In genomic region chr10:81526779-81527178, GRCm38 (mm10) we compare ENCODE assay signal across 8 mouse cellular contexts. TPM values are rescaled to one million over a fixed set of nuclear protein-coding genes. Genes with fewer than 3 reads are reported as not detected.
DNase-seq lines count a peak whose midpoint lies in the region; ATAC-seq and TF ChIP-seq lines count a peak whose summit lies in the region.

No protein-coding gene starts in this region.

- H3K36me3 ChIP-seq in midbrain, embryonic 10.5 days, result peaks cover 38% of the 10 kb centered on the region
- H3K36me3 ChIP-seq in midbrain, embryonic 15.5 days (replicated peaks), result peaks cover 11% of the 10 kb centered on the region; the same call in 1 of the 2 replicates
- H3K36me3 ChIP-seq in intestine, embryonic 15.5 days, result peaks cover 26% of the 10 kb centered on the region
- no peaks in the 10 kb centered on the region; the same call in 1 of the 2 replicates for H3K36me3 ChIP-seq in liver, adult 2 months (ENCODE audit: control insufficient read depth, insufficient read depth, low read length)
- peaks cover 2% of the 10 kb centered on the region; the same call in 1 of the 2 replicates for H3K36me3 ChIP-seq in neural tube, embryonic 11.5 days (ENCODE audit: control insufficient read depth, insufficient read depth, low read length)
- peaks cover 13% of the 10 kb centered on the region for H3K36me3 ChIP-seq in thymus, adult 2 months (ENCODE audit: control insufficient read depth, insufficient read depth, low read length)

- 14% methylated on average over 14 of the region's 14 CpGs for WGBS in midbrain, embryonic 10.5 days
- 16% methylated on average over 14 of the region's 14 CpGs for WGBS in midbrain, embryonic 15.5 days
- WGBS in intestine, embryonic 15.5 days, result 11% methylated on average over 14 of the region's 14 CpGs
- WGBS in liver, adult 2 months, result 10% methylated on average over 14 of the region's 14 CpGs
- WGBS in neural tube, embryonic 11.5 days, result 9% methylated on average over 14 of the region's 14 CpGs
- WGBS in thymus, adult 2 months, result 10% methylated on average over 14 of the region's 14 CpGs

- H3K27me3 ChIP-seq in midbrain, embryonic 10.5 days (ENCODE audit: low read depth, poor library complexity, severe bottlenecking), result peaks cover 22% of the 10 kb centered on the region
- no peaks in the 10 kb centered on the region for H3K27me3 ChIP-seq in midbrain, embryonic 15.5 days (replicated peaks)
- H3K27me3 ChIP-seq in intestine, embryonic 15.5 days (replicated peaks), result no peaks in the 10 kb centered on the region
- no peaks in the 10 kb centered on the region for H3K27me3 ChIP-seq in liver, adult 2 months (ENCODE audit: control insufficient read depth, insufficient read depth, low read length)
- H3K27me3 ChIP-seq in neural tube, embryonic 11.5 days (ENCODE audit: control insufficient read depth, insufficient read depth, low read length), result peaks cover 2% of the 10 kb centered on the region; the same call in 1 of the 2 replicates
- no peaks in the 10 kb centered on the region; the same call in 1 of the 2 replicates for H3K27me3 ChIP-seq in thymus, adult 2 months (ENCODE audit: control insufficient read depth, insufficient read depth, low read length)

- TF ChIP-seq CTCF in liver, adult 2 months (IDR thresholded peaks at IDR 0.05; ENCODE audit: low read depth, low read length), result peak; percentile 100
- TF ChIP-seq CTCF in thymus, adult 2 months (IDR thresholded peaks at IDR 0.05; ENCODE audit: borderline replicate concordance, control insufficient read depth, extremely low read depth, insufficient read depth, low read length, poor library complexity), result peak; percentile 94

- H3K9me3 ChIP-seq in midbrain, embryonic 10.5 days (replicated peaks), result no peaks in the 10 kb centered on the region
- H3K9me3 ChIP-seq in midbrain, embryonic 15.5 days, result no peaks in the 10 kb centered on the region
- H3K9me3 ChIP-seq in intestine, embryonic 15.5 days, result no peaks in the 10 kb centered on the region
- H3K9me3 ChIP-seq in neural tube, embryonic 11.5 days (ENCODE audit: control insufficient read depth, low read length), result no peaks in the 10 kb centered on the region

- TF ChIP-seq POLR2A in liver, adult 2 months (IDR thresholded peaks at IDR 0.05; ENCODE audit: extremely low read depth, insufficient read depth, low read length), result no peak
- no peak for TF ChIP-seq POLR2A in thymus, adult 2 months (IDR thresholded peaks at IDR 0.05; ENCODE audit: control insufficient read depth, extremely low read depth, insufficient read depth, low read length, poor library complexity)

- peak; percentile 84 for DNase-seq in midbrain, embryonic 10.5 days (ENCODE audit: low spot score)
- DNase-seq in cerebellum, adult 9-11 months, result peak; percentile 64
- DNase-seq in gastrocnemius, adult 8-10 months (ENCODE audit: low spot score in 2 of 2), result peak; percentile 60 to 65
- DNase-seq in liver, adult 2 months (ENCODE audit: extremely low read depth, low read depth, low spot score), result peak; percentile 52
- peak; percentile 75 for DNase-seq in neural tube, embryonic 11.5 days (ENCODE audit: low spot score)
- DNase-seq in thymus, adult 2 months, result peak; percentile 89

- H3K79me2 ChIP-seq in liver, adult 2 months (ENCODE audit: control insufficient read depth, insufficient read depth, low read length), result no peaks in the 10 kb centered on the region

- no peak overlapping the region for H3K9ac ChIP-seq in midbrain, embryonic 15.5 days
- H3K9ac ChIP-seq in intestine, embryonic 15.5 days, result no peak overlapping the region
- no peak overlapping the region for H3K9ac ChIP-seq in liver, adult 2 months (ENCODE audit: low read depth, low read length)
- no peak overlapping the region for H3K9ac ChIP-seq in neural tube, embryonic 11.5 days (ENCODE audit: low read length)

- no peak overlapping the region for H3K4me3 ChIP-seq in midbrain, embryonic 10.5 days
- no peak overlapping the region for H3K4me3 ChIP-seq in midbrain, embryonic 15.5 days
- no peak overlapping the region for H3K4me3 ChIP-seq in intestine, embryonic 15.5 days (replicated peaks)
- no peak overlapping the region for H3K4me3 ChIP-seq in liver, adult 2 months (ENCODE audit: insufficient read depth, low read depth, low read length)
- H3K4me3 ChIP-seq in neural tube, embryonic 11.5 days (ENCODE audit: low read depth, low read length), result no peak overlapping the region
- H3K4me3 ChIP-seq in thymus, adult 2 months (ENCODE audit: control insufficient read depth, insufficient read depth, low read length), result no peak overlapping the region

- no peak overlapping the region for H3K4me2 ChIP-seq in midbrain, embryonic 15.5 days
- no peak overlapping the region for H3K4me2 ChIP-seq in intestine, embryonic 15.5 days (replicated peaks)
- no peak overlapping the region for H3K4me2 ChIP-seq in neural tube, embryonic 11.5 days (ENCODE audit: low read depth)

- ATAC-seq in midbrain, embryonic 15.5 days (replicated peaks), result no peak
- 0 out of 2 replicates have a peak, but pooled peaks have one; percentile 35 for ATAC-seq in intestine, embryonic 15.5 days
- no peak for ATAC-seq in neural tube, embryonic 11.5 days (ENCODE audit: insufficient read depth, low FRiP score, low TSS enrichment)

- H3K4me1 ChIP-seq in midbrain, embryonic 10.5 days, result peaks cover 13% of the 10 kb centered on the region; the same call in 1 of the 2 replicates
- H3K4me1 ChIP-seq in midbrain, embryonic 15.5 days, result no peaks in the 10 kb centered on the region
- peaks cover 13% of the 10 kb centered on the region for H3K4me1 ChIP-seq in intestine, embryonic 15.5 days (replicated peaks)
- no peaks in the 10 kb centered on the region for H3K4me1 ChIP-seq in liver, adult 2 months (ENCODE audit: control insufficient read depth, insufficient read depth, low read length)
- H3K4me1 ChIP-seq in neural tube, embryonic 11.5 days (ENCODE audit: control insufficient read depth, insufficient read depth, low read length), result no peaks in the 10 kb centered on the region
- peaks cover 10% of the 10 kb centered on the region; the same call in 1 of the 2 replicates for H3K4me1 ChIP-seq in thymus, adult 2 months (replicated peaks; ENCODE audit: control insufficient read depth, insufficient read depth, low read length)

- H3K27ac ChIP-seq in midbrain, embryonic 10.5 days (replicated peaks), result no peak overlapping the region
- no peak overlapping the region for H3K27ac ChIP-seq in midbrain, embryonic 15.5 days
- H3K27ac ChIP-seq in intestine, embryonic 15.5 days, result no peak overlapping the region
- no peak overlapping the region for H3K27ac ChIP-seq in liver, adult 2 months (replicated peaks; ENCODE audit: insufficient read depth, low read depth, low read length)
- H3K27ac ChIP-seq in neural tube, embryonic 11.5 days (ENCODE audit: low read depth, low read length), result no peak overlapping the region
- H3K27ac ChIP-seq in thymus, adult 2 months (ENCODE audit: control insufficient read depth, insufficient read depth, low read length), result no peak overlapping the region

RNA-seq across cellular contexts. Expression of gene Gna15, which starts 2.8 kb away (rescaled TPM):
- 0.53 and 0.85 TPM in 2 replicates for polyA plus RNA-seq in midbrain, embryonic 10.5 days (2016; fragmentation: Nextera tagmentation; extraction: Ambion mirVana)
- polyA plus RNA-seq in midbrain, embryonic 15.5 days (2015; fragmentation: Nextera tagmentation; extraction: Ambion mirVana), result 0.96 and 1.1 TPM in 2 replicates
- total RNA-seq in gastrocnemius, adult 8-10 months (2022), result under 1 TPM; 0.19 to 0.80 (median 0.24) TPM
- 0.92 and 0.97 TPM in 2 replicates for polyA plus RNA-seq in intestine, embryonic 15.5 days (2015; fragmentation: Nextera tagmentation; extraction: Ambion mirVana)
- total RNA-seq in liver, adult 2 months (2014; rRNA removed), result 0.94 and 1.1 TPM in 2 replicates
- polyA plus RNA-seq in liver, adult 2 months (2012; rRNA removed), result 0.31 and 0.64 TPM in 2 replicates
- 0.41 TPM in 2 replicates for polyA plus RNA-seq in neural tube, embryonic 11.5 days (2014; fragmentation: Nextera tagmentation; extraction: Ambion mirVana)
- polyA plus RNA-seq in thymus, adult 2 months (2012; rRNA removed), result 9.5 and 10.6 TPM in 2 replicates

RNA-seq across cellular contexts. Expression of gene Gna11, which starts 18.2 kb away (rescaled TPM):
- 70.7 and 73.7 TPM in 2 replicates for polyA plus RNA-seq in midbrain, embryonic 10.5 days (2016; fragmentation: Nextera tagmentation; extraction: Ambion mirVana)
- polyA plus RNA-seq in midbrain, embryonic 15.5 days (2015; fragmentation: Nextera tagmentation; extraction: Ambion mirVana), result 100 and 101 TPM in 2 replicates
- total RNA-seq in gastrocnemius, adult 8-10 months (2022), result 10 to 100 TPM; 26.2 to 30.7 (median 28.4) TPM
- polyA plus RNA-seq in intestine, embryonic 15.5 days (2015; fragmentation: Nextera tagmentation; extraction: Ambion mirVana), result 245 and 269 TPM in 2 replicates
- total RNA-seq in liver, adult 2 months (2014; rRNA removed), result 20.7 and 27.3 TPM in 2 replicates
- 61.6 and 64.2 TPM in 2 replicates for polyA plus RNA-seq in liver, adult 2 months (2012; rRNA removed)
- polyA plus RNA-seq in neural tube, embryonic 11.5 days (2014; fragmentation: Nextera tagmentation; extraction: Ambion mirVana), result 74.6 and 78.8 TPM in 2 replicates
- 73.1 and 81.0 TPM in 2 replicates for polyA plus RNA-seq in thymus, adult 2 months (2012; rRNA removed)

RNA-seq across cellular contexts. Expression of gene S1pr4, which starts 26.8 kb away (rescaled TPM):
- polyA plus RNA-seq in midbrain, embryonic 10.5 days (2016; fragmentation: Nextera tagmentation; extraction: Ambion mirVana), result 0.37 and 0.89 TPM in 2 replicates
- 0.71 and 1.2 TPM in 2 replicates for polyA plus RNA-seq in midbrain, embryonic 15.5 days (2015; fragmentation: Nextera tagmentation; extraction: Ambion mirVana)
- total RNA-seq in gastrocnemius, adult 8-10 months (2022), result 1 to 10 TPM in 1 of 4 experiments, under 1 TPM in 3; 0.27 to 1.0 (median 0.59) TPM
- polyA plus RNA-seq in intestine, embryonic 15.5 days (2015; fragmentation: Nextera tagmentation; extraction: Ambion mirVana), result 1.0 and 1.1 TPM in 2 replicates
- total RNA-seq in liver, adult 2 months (2014; rRNA removed), result 0.28 and 0.40 TPM in 2 replicates
- polyA plus RNA-seq in liver, adult 2 months (2012; rRNA removed), result 1.2 and 1.5 TPM in 2 replicates
- polyA plus RNA-seq in neural tube, embryonic 11.5 days (2014; fragmentation: Nextera tagmentation; extraction: Ambion mirVana), result 0.45 and 0.58 TPM in 2 replicates
- polyA plus RNA-seq in thymus, adult 2 months (2012; rRNA removed), result 84.3 and 87.2 TPM in 2 replicates

RNA-seq across cellular contexts. Expression of gene Ncln, which starts 30.6 kb away (rescaled TPM):
- 84.5 and 87.5 TPM in 2 replicates for polyA plus RNA-seq in midbrain, embryonic 10.5 days (2016; fragmentation: Nextera tagmentation; extraction: Ambion mirVana)
- 69.7 and 73.8 TPM in 2 replicates for polyA plus RNA-seq in midbrain, embryonic 15.5 days (2015; fragmentation: Nextera tagmentation; extraction: Ambion mirVana)
- total RNA-seq in gastrocnemius, adult 8-10 months (2022), result 10 to 100 TPM; 41.6 to 49.3 (median 43.1) TPM
- 98.5 and 118 TPM in 2 replicates for polyA plus RNA-seq in intestine, embryonic 15.5 days (2015; fragmentation: Nextera tagmentation; extraction: Ambion mirVana)
- total RNA-seq in liver, adult 2 months (2014; rRNA removed), result 31.6 and 48.6 TPM in 2 replicates
- polyA plus RNA-seq in liver, adult 2 months (2012; rRNA removed), result 138 and 159 TPM in 2 replicates
- polyA plus RNA-seq in neural tube, embryonic 11.5 days (2014; fragmentation: Nextera tagmentation; extraction: Ambion mirVana), result 66.2 and 74.2 TPM in 2 replicates
- 332 and 337 TPM in 2 replicates for polyA plus RNA-seq in thymus, adult 2 months (2012; rRNA removed)

RNA-seq across cellular contexts. Expression of gene Aes, which starts 32.5 kb away (rescaled TPM):
- 334 and 467 TPM in 2 replicates for polyA plus RNA-seq in midbrain, embryonic 10.5 days (2016; fragmentation: Nextera tagmentation; extraction: Ambion mirVana)
- 802 and 851 TPM in 2 replicates for polyA plus RNA-seq in midbrain, embryonic 15.5 days (2015; fragmentation: Nextera tagmentation; extraction: Ambion mirVana)
- total RNA-seq in gastrocnemius, adult 8-10 months (2022), result 100 to 1,000 TPM; 851 to 988 (median 920) TPM
- polyA plus RNA-seq in intestine, embryonic 15.5 days (2015; fragmentation: Nextera tagmentation; extraction: Ambion mirVana), result 743 and 808 TPM in 2 replicates
- 200 and 263 TPM in 2 replicates for total RNA-seq in liver, adult 2 months (2014; rRNA removed)
- 1,785 and 2,016 TPM in 2 replicates for polyA plus RNA-seq in liver, adult 2 months (2012; rRNA removed)
- polyA plus RNA-seq in neural tube, embryonic 11.5 days (2014; fragmentation: Nextera tagmentation; extraction: Ambion mirVana), result 266 and 278 TPM in 2 replicates
- polyA plus RNA-seq in thymus, adult 2 months (2012; rRNA removed), result 3,110 and 3,125 TPM in 2 replicates

Comparison
In these comparisons a context has a peak if more than half of its experiments do, and no peak if none do; other contexts are left out.
1. RNA of gene S1pr4, which starts 26.8 kb away (polyA plus RNA-seq): 84.3 to 87.2 TPM in thymus, adult 2 months; 1.2 to 1.5 TPM in liver, adult 2 months, 1.0 to 1.1 TPM in intestine, embryonic 15.5 days, 0.71 to 1.2 TPM in midbrain, embryonic 15.5 days, 0.45 to 0.58 TPM in neural tube, embryonic 11.5 days and 0.37 to 0.89 TPM in midbrain, embryonic 10.5 days; every median in the first group is over 10 times any median in the second.
2. Peak in every context shown above with its lines, with median percentiles within 50 percentile points of each other: DNase-seq.